8 mouse cellular contexts compared by ENCODE assay signal in the genomic region with DNA sequence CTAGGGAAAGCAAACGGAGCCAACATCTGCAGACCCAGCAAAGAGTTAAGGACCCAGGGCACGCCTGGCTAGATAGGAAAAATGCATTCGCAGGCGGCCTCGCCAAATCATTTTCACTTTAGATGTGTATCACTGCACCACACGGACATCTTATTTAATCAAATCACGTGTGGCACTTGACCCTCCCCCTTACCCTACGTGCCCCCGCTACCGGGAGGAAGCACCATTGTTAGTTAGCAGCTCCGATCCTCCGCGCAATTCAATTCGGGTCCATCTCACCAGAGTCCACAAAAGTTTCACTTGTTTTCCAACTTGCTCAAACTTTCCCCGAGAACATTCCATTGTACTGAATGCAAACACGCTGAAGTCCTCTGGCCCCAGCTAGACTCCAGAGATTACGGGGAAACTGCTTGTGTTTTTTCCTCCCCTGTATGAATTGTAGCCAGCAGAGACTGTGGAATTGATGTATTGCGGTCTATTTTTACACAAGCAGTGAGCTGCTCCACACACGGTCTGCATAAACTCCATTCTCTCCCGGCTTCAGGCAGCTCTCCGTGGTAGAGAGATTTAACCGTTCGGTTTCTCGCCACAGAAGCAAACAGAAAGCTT. TPM values are rescaled to one million over a fixed set of nuclear protein-coding genes. Genes with fewer than 3 reads are reported as not detected.
A peak's percentile ranks its signal among the peaks of the same experiment; 100 is the strongest.
DNase-seq lines count a peak whose midpoint lies in the region; ATAC-seq lines count a peak whose summit lies in the region.

No protein-coding gene starts in this region.

- no peaks in the 10 kb centered on the region for H3K36me3 ChIP-seq in hindbrain, embryonic 11.5 days (ENCODE audit: control insufficient read depth, insufficient read depth, low read length)

- peak; percentile 30 for DNase-seq in T-cell, adult 2 months (ENCODE audit: low spot score)
- peak; percentile 30 for DNase-seq in cerebellum, adult 9-11 months
- peak; percentile 14 to 24 for DNase-seq in frontal cortex, postnatal 25 days (ENCODE audit: low spot score in 2 of 2)
- peak; percentile 74 for DNase-seq in hindbrain, embryonic 11.5 days (ENCODE audit: low spot score)
- DNase-seq in layer of hippocampus, adult 9-10 months (ENCODE audit: low spot score) = peak; percentile 21
- DNase-seq in lung, postnatal 10 days = peak; percentile 83
- DNase-seq in ovary, adult 18-20 months (ENCODE audit: low spot score) = peak; percentile 33
- peak; percentile 13 for DNase-seq in thymus, postnatal 25 days

- H3K4me2 ChIP-seq in hindbrain, embryonic 11.5 days (replicated peaks; ENCODE audit: low read depth, low read length) = peak overlapping the region; percentile 67

- H3K9me3 ChIP-seq in hindbrain, embryonic 11.5 days (ENCODE audit: control insufficient read depth, low read length) = no peaks in the 10 kb centered on the region

- H3K27me3 ChIP-seq in hindbrain, embryonic 11.5 days (ENCODE audit: control insufficient read depth, insufficient read depth, low read length) = no peaks in the 10 kb centered on the region

- peak overlapping the region; percentile 43 for H3K4me3 ChIP-seq in hindbrain, embryonic 11.5 days (ENCODE audit: low read depth, low read length)

- no peaks in the 10 kb centered on the region for H3K4me1 ChIP-seq in hindbrain, embryonic 11.5 days (replicated peaks; ENCODE audit: control insufficient read depth, insufficient read depth, low read length)

- 1% methylated on average over 24 of the region's 24 CpGs for WGBS in hindbrain, embryonic 11.5 days

- H3K27ac ChIP-seq in hindbrain, embryonic 11.5 days (ENCODE audit: low read depth, low read length) = 0 out of 2 replicates have a peak overlapping the region, but pooled peaks have one; percentile 58

- H3K9ac ChIP-seq in hindbrain, embryonic 11.5 days (ENCODE audit: low read depth, low read length) = peak overlapping the region; percentile 46

- ATAC-seq in hindbrain, embryonic 11.5 days (ENCODE audit: low FRiP score) = peak; percentile 89

RNA-seq across cellular contexts. Expression of gene Ppargc1a, which starts 14.9 kb away (rescaled TPM):
- polyA plus RNA-seq in hindbrain, embryonic 11.5 days (2014; fragmentation: Nextera tagmentation; extraction: Ambion mirVana) = 4.1 and 4.3 TPM in 2 replicates

Comparison
In these comparisons a context has a peak if more than half of its experiments do, and no peak if none do; other contexts are left out.
1. Peak in every context shown above with its lines: DNase-seq, ATAC-seq, H3K4me3 ChIP-seq and H3K27ac ChIP-seq.
2. DNase-seq: peak in every context shown above with its lines; median percentile 83 in lung, postnatal 10 days; 74 in hindbrain, embryonic 11.5 days; 33 in ovary, adult 18-20 months; 30 in T-cell, adult 2 months; 30 in cerebellum, adult 9-11 months; 21 in layer of hippocampus, adult 9-10 months; 19 in frontal cortex, postnatal 25 days; 13 in thymus, postnatal 25 days.